Mouse (Mus musculus) C2C12 (cell line): ENCODE data around the gene Znhit2.

ENCODE experiments used
- CEBPB ChIP-seq: IDR thresholded peaks from one replicate; pipeline ENCODE4 v1.6.1; 2011; ENCODE audit warnings: low read depth, mild to moderate bottlenecking, control low read depth, moderate library complexity
- CTCF ChIP-seq: IDR thresholded peaks from one replicate; pipeline ENCODE4 v1.5.1; 2011; ENCODE audit not compliant: control insufficient read depth, insufficient read depth, insufficient read length
- MAX ChIP-seq: IDR thresholded peaks from one replicate; pipeline ENCODE4 v1.6.1; 2011; ENCODE audit warnings: mild to moderate bottlenecking, control low read depth
- MYOD1 ChIP-seq: IDR thresholded peaks from one replicate; pipeline ENCODE4 v1.6.1; 2011; ENCODE audit warnings: low read depth; ENCODE audit not compliant: control insufficient read depth, insufficient read length
- MYOG ChIP-seq: IDR thresholded peaks from one replicate; pipeline ENCODE4 v1.6.1; 2011; ENCODE audit not compliant: control insufficient read depth, insufficient read length; ENCODE audit errors: extremely low read depth
- USF1 ChIP-seq: IDR thresholded peaks from one replicate; pipeline ENCODE4 v1.6.1; 2011; ENCODE audit warnings: low read depth, mild to moderate bottlenecking, control low read depth, moderate library complexity

GRCm38 (mm10) chr19:6062418-6062817 lies 1.4 kb downstream of the Znhit2 start:
- TF ChIP-seq CTCF, result no peak
- TF ChIP-seq MYOG, result no peak
- no peak for TF ChIP-seq MYOD1
- no peak for TF ChIP-seq MAX
- no peak for TF ChIP-seq USF1
- TF ChIP-seq CEBPB, result no peak
